Mouse (Mus musculus) heart, adult 18-20 months (tissue): ENCODE results near the gene Gm49416. TPM values are rescaled to one million over a fixed set of nuclear protein-coding genes. Genes with fewer than 3 reads are reported as not detected.
"Not testable (repeated sequence)": the region's sequence is repeated elsewhere in the genome, so short reads cannot be mapped to it uniquely, and the experiment has no call there.

ENCODE experiments used
- DNase-seq, 2 experiments: peaks; one replicate each; pipeline ENCODE4 v3.0.0; 2021 to 2022; ENCODE audit warnings: mixed read lengths in 1 of 2
- long read RNA-seq, 2 experiments: library from polyadenylated mRNA; stranded (forward); transcript quantifications; one replicate each; pipeline ENCODE4 v2.0.0; 2021
- total RNA-seq, 2 experiments: library from RNA; stranded (reverse); gene quantifications; 2 replicates each; pipeline ENCODE4 v1.2.3; 2021

Gene Gm49416
- 1 to 10 TPM in 1 of 2 experiments, not detected in 1; 3.4 TPM for total RNA-seq
- long read RNA-seq, experiment 1: 0 reads
- long read RNA-seq, experiment 2: 0 reads

GRCm38 (mm10) chr19:8888511-8889385 is at the start of gene Gm49416, which contains the start of gene 1810009A15Rik:
TSS of gene Gm49416 (plus strand) at chr19:8888926.
TSS of gene 1810009A15Rik (plus strand) at chr19:8888853.
- DNase-seq: peak; percentile 97

GRCm38 (mm10) chr19:8839103-8839907 is 49.4 kb upstream of the Gm49416 start, which contains the start of gene Gng3:
TSS of gene Gng3 (minus strand) at chr19:8839194.
- no peak for DNase-seq

- DNase-seq: peak; percentile 83 to 86
Measured at GRCm38 (mm10) chr19:8839908-8840791, 48.6 kb upstream of the Gm49416 start.

DNA sequence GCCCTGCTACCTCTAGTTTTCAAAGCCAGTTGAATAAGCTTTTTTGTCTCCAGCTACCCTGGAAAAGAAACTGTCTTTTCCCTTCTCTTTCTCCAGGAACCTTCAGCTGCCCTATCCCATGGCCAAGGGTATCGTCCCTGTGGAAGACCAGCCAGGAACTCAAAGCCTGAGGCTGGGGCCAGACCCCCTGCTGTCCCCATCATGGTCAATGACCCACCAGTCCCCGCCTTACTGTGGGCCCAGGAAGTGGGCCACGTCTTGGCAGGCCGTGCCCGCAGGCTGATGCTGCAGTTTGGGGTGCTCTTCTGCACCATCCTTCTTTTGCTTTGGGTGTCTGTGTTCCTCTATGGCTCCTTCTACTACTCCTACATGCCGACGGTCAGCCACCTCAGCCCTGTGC is 47.7 kb upstream of the Gm49416 start:
- no peak for DNase-seq

- DNase-seq: peak; percentile 43 to 45
Measured at GRCm38 (mm10) chr19:8842961-8843360, 45.8 kb upstream of the Gm49416 start.

- DNase-seq: peak; percentile 69 to 94
Measured at GRCm38 (mm10) chr19:8844371-8845129, 44.2 kb upstream of the Gm49416 start.

- DNase-seq: no peak
Measured at GRCm38 (mm10) chr19:8848356-8848755, 40.4 kb upstream of the Gm49416 start.

GRCm38 (mm10) chr19:8850402-8850901 is 38.3 kb upstream of the Gm49416 start, which contains the start of gene Lrrn4cl:
TSS of gene Lrrn4cl (plus strand) at chr19:8850768.
- DNase-seq: peak; percentile 47 to 72

DNA sequence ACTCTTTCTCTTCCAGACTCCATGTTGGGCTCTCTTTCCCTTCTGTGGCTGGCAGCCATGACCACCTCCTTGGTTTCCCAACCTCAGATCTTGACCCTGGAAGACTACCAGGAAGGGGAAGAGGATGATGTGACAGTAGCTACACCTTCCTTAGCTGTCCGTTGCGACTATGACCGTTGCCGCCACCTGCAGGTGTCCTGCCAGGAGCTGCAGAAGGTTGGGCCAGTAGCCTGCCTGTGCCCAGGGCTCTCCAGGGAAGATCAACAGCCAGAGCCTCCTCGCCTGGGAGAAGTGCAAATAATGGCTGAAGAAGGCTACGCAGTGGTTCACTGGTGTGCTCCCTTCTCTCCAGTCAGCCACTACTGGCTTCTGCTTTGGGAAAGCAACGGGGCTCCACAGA is 37.1 kb upstream of the Gm49416 start:
- DNase-seq: peak in 1 of 2 experiments; percentile 24

DNA sequence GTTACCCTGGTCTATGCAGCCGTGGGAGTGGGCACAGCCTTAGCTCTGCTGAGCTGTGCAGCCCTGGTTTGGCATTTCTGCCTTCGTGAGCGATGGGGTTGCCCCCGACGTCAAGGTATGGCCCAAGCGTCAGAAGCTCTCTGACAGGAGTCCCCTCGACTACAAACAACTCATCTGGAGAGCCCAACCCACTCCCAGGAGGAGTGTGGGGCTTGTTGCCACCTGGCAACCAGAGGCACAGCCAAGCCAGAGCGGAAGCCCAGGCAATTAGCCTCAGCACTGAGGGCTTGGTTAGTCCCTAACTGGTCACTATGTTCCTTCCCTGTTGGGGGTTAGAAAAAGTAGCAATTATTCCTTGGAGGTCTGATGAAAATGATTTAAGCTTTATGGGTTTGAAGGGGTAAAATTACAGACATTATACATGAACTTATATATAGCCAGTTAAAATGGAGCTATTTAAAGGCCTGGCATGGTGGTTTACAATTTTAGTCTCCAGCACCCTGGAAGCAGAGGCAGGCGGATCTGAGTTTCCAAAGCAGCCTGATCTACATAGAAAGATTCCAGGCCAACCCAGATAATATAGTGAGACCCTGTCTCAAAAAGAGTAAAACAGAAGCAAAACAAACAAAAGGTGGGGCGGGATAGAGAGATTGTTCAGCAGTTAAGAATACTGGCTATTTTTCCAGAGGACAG is 36.3 kb upstream of the Gm49416 start:
- DNase-seq: peak; percentile 53 to 59

- DNase-seq: no peak
Measured at GRCm38 (mm10) chr19:8853117-8853516, 35.6 kb upstream of the Gm49416 start.

DNA sequence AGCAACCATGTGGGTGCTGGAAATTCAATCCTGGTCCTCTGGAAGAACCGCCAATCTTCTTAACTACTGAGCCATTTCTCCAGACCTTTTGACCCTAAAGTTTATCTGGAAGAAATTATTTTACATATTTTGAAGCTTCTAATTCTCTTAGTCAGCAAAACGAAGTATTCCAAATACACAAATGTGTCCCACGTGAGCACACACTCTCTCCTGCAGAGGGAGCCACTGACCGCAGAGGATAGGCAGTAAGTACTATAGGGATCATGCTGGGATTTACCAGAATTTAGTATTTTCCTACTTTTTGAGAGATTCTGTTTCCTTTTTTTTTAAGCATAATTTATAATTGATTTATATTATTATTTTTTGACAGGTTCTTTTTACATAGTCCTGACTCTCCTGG is 31.0 kb upstream of the Gm49416 start:
- DNase-seq: peak; percentile 49 to 66

GRCm38 (mm10) chr19:8859018-8859417 is 29.7 kb upstream of the Gm49416 start:
- DNase-seq: peak in 1 of 2 experiments; percentile 49

DNA sequence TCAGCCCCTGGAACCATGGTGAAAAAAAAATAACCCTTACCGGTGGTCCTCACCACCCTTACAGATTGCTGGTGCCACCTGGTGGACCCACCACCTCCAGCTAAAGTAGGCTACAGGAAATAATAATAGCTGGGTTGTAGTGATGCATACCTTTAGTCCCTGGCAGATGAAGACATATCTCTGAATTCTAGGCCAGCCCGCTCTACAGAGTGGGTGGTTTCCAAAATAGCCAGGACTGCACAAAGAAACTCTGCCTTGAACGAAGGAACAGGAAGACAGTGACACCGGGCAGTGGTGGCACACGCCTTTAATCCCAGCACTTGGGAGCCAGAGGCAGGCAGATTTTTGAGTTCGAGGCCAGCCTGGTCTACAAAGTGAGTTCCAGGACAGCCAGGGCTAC is 24.5 kb upstream of the Gm49416 start:
- no peak for DNase-seq

- not testable (repeated sequence) for DNase-seq
Measured at GRCm38 (mm10) chr19:8870381-8870780, 18.3 kb upstream of the Gm49416 start.

- DNase-seq: no peak
Measured at GRCm38 (mm10) chr19:8870838-8871237, 17.9 kb upstream of the Gm49416 start.

- DNase-seq: peak; percentile 99
Measured at GRCm38 (mm10) chr19:8871267-8872186, 17.2 kb upstream of the Gm49416 start, which contains the start of gene Ubxn1. TSS of gene Ubxn1 (plus strand) at chr19:8871496.

GRCm38 (mm10) chr19:8872266-8872840 is 16.4 kb upstream of the Gm49416 start:
- DNase-seq: no peak
